Mouse (Mus musculus) hindbrain, embryonic 13.5 days (tissue): ENCODE results near the gene Vps37c. TPM values are rescaled to one million over a fixed set of nuclear protein-coding genes. Genes with fewer than 3 reads are reported as not detected.

ENCODE experiments used
- ATAC-seq: fragments of 200-750 bp; cut with Nextera tagmentation; 2 replicates; pipeline ENCODE4 v1.8.0; 2017; ENCODE audit warnings: moderate TSS enrichment; ENCODE audit not compliant: low FRiP score
- H3K27ac ChIP-seq: fragments of 300-500 bp; sonication (generic); 2 replicates; pipeline ENCODE4 v1.5.1; 2015; ENCODE audit warnings: inconsistent platforms, mild to moderate bottlenecking, moderate library complexity
- H3K27me3 ChIP-seq: fragments of 300-500 bp; sonication (generic); 2 replicates; pipeline ENCODE4 v1.6.1; 2015; ENCODE audit warnings: mild to moderate bottlenecking, inconsistent platforms
- H3K36me3 ChIP-seq: fragments of 300-500 bp; sonication (generic); 2 replicates; pipeline ENCODE4 v1.6.1; 2015; ENCODE audit warnings: mild to moderate bottlenecking, inconsistent platforms
- H3K4me1 ChIP-seq: fragments of 300-500 bp; sonication (generic); replicated peaks from 2 replicates; pipeline ENCODE4 v1.6.1; 2015; ENCODE audit warnings: inconsistent platforms
- H3K4me2 ChIP-seq: fragments of 300-500 bp; sonication (generic); 2 replicates; pipeline ENCODE4 v1.6.1; 2015; ENCODE audit warnings: inconsistent platforms, mild to moderate bottlenecking, moderate library complexity
- H3K4me3 ChIP-seq: fragments of 300-500 bp; sonication (generic); 2 replicates; pipeline ENCODE4 v1.5.1; 2015; ENCODE audit warnings: mild to moderate bottlenecking, inconsistent platforms
- H3K9ac ChIP-seq: fragments of 300-500 bp; sonication (generic); 2 replicates; pipeline ENCODE4 v1.6.1; 2015; ENCODE audit warnings: mild to moderate bottlenecking, inconsistent platforms
- H3K9me3 ChIP-seq: fragments of 300-500 bp; sonication (generic); 2 replicates; pipeline ENCODE4 v1.6.1; 2016; ENCODE audit warnings: inconsistent platforms
- WGBS: fragments of 180-500 bp; shearing (Covaris S2); methylation state at CpG from one replicate; pipeline ENCODE4 v1.1.7; 2015; 5-methylcytosine and 5-hydroxymethylcytosine counted together
- polyA plus RNA-seq: library from polyadenylated mRNA; unstranded; fragments of >200 nt; fragmentation: Nextera tagmentation; extraction: Ambion mirVana; gene quantifications from 2 replicates; pipeline ENCODE4 v1.2.1, GENCODE M21; 2015

The Vps37c gene
- polyA plus RNA-seq, 1 experiment from 2014 or later, result 33.8 TPM

- peaks cover 41% of the 10 kb centered on the region for H3K4me1 ChIP-seq
- H3K36me3 ChIP-seq, result no peaks in the 10 kb centered on the region
- H3K4me3 ChIP-seq, result no peak overlapping the region
- peak; percentile 50 for ATAC-seq
- peak overlapping the region; percentile 69 for H3K27ac ChIP-seq
- H3K9me3 ChIP-seq, result no peaks in the 10 kb centered on the region
- no peak overlapping the region for H3K9ac ChIP-seq
- H3K4me2 ChIP-seq, result no peak overlapping the region
- H3K27me3 ChIP-seq, result no peaks in the 10 kb centered on the region
- WGBS, result 23% methylated on average over 2 of the region's 2 CpGs
Measured at GRCm38 (mm10) chr19:10719751-10720150, 31.2 kb downstream of the Vps37c start.

- no peaks in the 10 kb centered on the region for H3K36me3 ChIP-seq
- peak overlapping the region; percentile 69 for H3K27ac ChIP-seq
- H3K4me3 ChIP-seq, result no peak overlapping the region
- no peak overlapping the region for H3K9ac ChIP-seq
- no peaks in the 10 kb centered on the region for H3K9me3 ChIP-seq
- no peak for ATAC-seq
- peaks cover 41% of the 10 kb centered on the region for H3K4me1 ChIP-seq
- no peak overlapping the region for H3K4me2 ChIP-seq
- no peaks in the 10 kb centered on the region for H3K27me3 ChIP-seq
- WGBS, result 32% methylated on average over 3 of the region's 3 CpGs
Measured at GRCm38 (mm10) chr19:10720524-10720923, 32.0 kb downstream of the Vps37c start.

- WGBS, result 44% methylated on average over 5 of the region's 5 CpGs
- H3K9me3 ChIP-seq, result no peaks in the 10 kb centered on the region
- H3K27me3 ChIP-seq, result no peaks in the 10 kb centered on the region
- no peak for ATAC-seq
- H3K4me3 ChIP-seq, result no peak overlapping the region
- H3K4me1 ChIP-seq, result peaks cover 41% of the 10 kb centered on the region
- H3K9ac ChIP-seq, result no peak overlapping the region
- no peaks in the 10 kb centered on the region for H3K36me3 ChIP-seq
- no peak overlapping the region; the same call in 1 of the 2 replicates for H3K27ac ChIP-seq
- H3K4me2 ChIP-seq, result no peak overlapping the region
Measured at GRCm38 (mm10) chr19:10721064-10721463, 32.5 kb downstream of the Vps37c start.

- Histone ChIP-seq H3K4me3 (no peak overlapping the region), H3K9ac (no peak overlapping the region), H3K4me1 (peaks cover 40% of the 10 kb centered on the region), H3K9me3 (no peaks in the 10 kb centered on the region), H3K27me3 (no peaks in the 10 kb centered on the region), H3K4me2 (no peak overlapping the region), H3K27ac (no peak overlapping the region), H3K36me3 (no peaks in the 10 kb centered on the region)
- 13% methylated on average over 13 of the region's 13 CpGs for WGBS
- no peak for ATAC-seq
Measured at GRCm38 (mm10) chr19:10723084-10723483, 34.5 kb downstream of the Vps37c start.

GRCm38 (mm10) chr19:10723649-10724048, 35.1 kb downstream of the Vps37c start:
- H3K27ac ChIP-seq, result no peak overlapping the region
- no peak overlapping the region for H3K4me2 ChIP-seq
- ATAC-seq, result no peak
- H3K4me3 ChIP-seq, result no peak overlapping the region
- peaks cover 38% of the 10 kb centered on the region for H3K4me1 ChIP-seq
- H3K36me3 ChIP-seq, result no peaks in the 10 kb centered on the region
- no peaks in the 10 kb centered on the region for H3K9me3 ChIP-seq
- H3K9ac ChIP-seq, result no peak overlapping the region
- 40% methylated on average over 5 of the region's 5 CpGs for WGBS
- H3K27me3 ChIP-seq, result no peaks in the 10 kb centered on the region

- no peak overlapping the region for H3K9ac ChIP-seq
- no peak overlapping the region for H3K27ac ChIP-seq
- H3K4me3 ChIP-seq, result no peak overlapping the region
- peaks cover 32% of the 10 kb centered on the region for H3K4me1 ChIP-seq
- H3K9me3 ChIP-seq, result no peaks in the 10 kb centered on the region
- 80% methylated on average over 13 of the region's 13 CpGs for WGBS
- no peak for ATAC-seq
- H3K4me2 ChIP-seq, result no peak overlapping the region
- H3K36me3 ChIP-seq, result no peaks in the 10 kb centered on the region
- H3K27me3 ChIP-seq, result no peaks in the 10 kb centered on the region
Measured at GRCm38 (mm10) chr19:10724629-10725363, 36.3 kb downstream of the Vps37c start.

- WGBS, result 89% methylated on average over 10 of the region's 10 CpGs
- H3K27me3 ChIP-seq, result no peaks in the 10 kb centered on the region
Measured at GRCm38 (mm10) chr19:10729889-10730288, 41.4 kb downstream of the Vps37c start.

GRCm38 (mm10) chr19:10730469-10730868, 41.9 kb downstream of the Vps37c start:
- H3K27ac ChIP-seq, result peak overlapping the region; percentile 23; the same call in 1 of the 2 replicates

More at GRCm38 (mm10) chr19:10729889-10730288, 41.4 kb downstream of the Vps37c start:
- Histone ChIP-seq H3K27ac (no peak overlapping the region), H3K4me2 (no peak overlapping the region), H3K4me3 (no peak overlapping the region), H3K36me3 (no peaks in the 10 kb centered on the region), H3K4me1 (0 out of 2 replicates have a peak, but pooled peaks cover 2% of the 10 kb centered on the region), H3K9me3 (no peaks in the 10 kb centered on the region), H3K9ac (no peak overlapping the region)
- ATAC-seq, result peak; percentile 44; the same call in 1 of the 2 replicates

GRCm38 (mm10) chr19:10731975-10732374, 43.4 kb downstream of the Vps37c start:
- WGBS, result 92% methylated on average over 7 of the region's 7 CpGs

More at GRCm38 (mm10) chr19:10730469-10730868, 41.9 kb downstream of the Vps37c start:
- no peak overlapping the region for H3K4me3 ChIP-seq
- H3K36me3 ChIP-seq, result no peaks in the 10 kb centered on the region
- 71% methylated on average over 5 of the region's 5 CpGs for WGBS
- no peaks in the 10 kb centered on the region for H3K9me3 ChIP-seq
- H3K27me3 ChIP-seq, result no peaks in the 10 kb centered on the region
- H3K9ac ChIP-seq, result no peak overlapping the region; the same call in 1 of the 2 replicates
- H3K4me1 ChIP-seq, result 0 out of 2 replicates have a peak, but pooled peaks cover 2% of the 10 kb centered on the region
- no peak overlapping the region for H3K4me2 ChIP-seq
- ATAC-seq, result no peak

GRCm38 (mm10) chr19:10732741-10733140, 44.2 kb downstream of the Vps37c start:
- Histone ChIP-seq H3K36me3 (no peaks in the 10 kb centered on the region), H3K4me2 (no peak overlapping the region), H3K27me3 (no peaks in the 10 kb centered on the region), H3K9ac (no peak overlapping the region), H3K4me3 (no peak overlapping the region), H3K27ac (no peak overlapping the region), H3K4me1 (0 out of 2 replicates have a peak, but pooled peaks cover 2% of the 10 kb centered on the region), H3K9me3 (no peaks in the 10 kb centered on the region)
- 94% methylated on average over 7 of the region's 7 CpGs for WGBS
- ATAC-seq, result no peak

More at GRCm38 (mm10) chr19:10731975-10732374, 43.4 kb downstream of the Vps37c start:
- Histone ChIP-seq H3K4me1 (0 out of 2 replicates have a peak, but pooled peaks cover 2% of the 10 kb centered on the region), H3K9me3 (no peaks in the 10 kb centered on the region), H3K4me2 (no peak overlapping the region), H3K36me3 (no peaks in the 10 kb centered on the region), H3K9ac (no peak overlapping the region), H3K27me3 (no peaks in the 10 kb centered on the region), H3K4me3 (no peak overlapping the region), H3K27ac (no peak overlapping the region)
- ATAC-seq, result no peak

GRCm38 (mm10) chr19:10733501-10734127, 45.1 kb downstream of the Vps37c start:
- ATAC-seq, result no peak
- H3K4me2 ChIP-seq, result no peak overlapping the region
- no peaks in the 10 kb centered on the region for H3K36me3 ChIP-seq
- H3K27ac ChIP-seq, result no peak overlapping the region
- no peak overlapping the region for H3K4me3 ChIP-seq
- H3K4me1 ChIP-seq, result 0 out of 2 replicates have a peak, but pooled peaks cover 2% of the 10 kb centered on the region
- H3K27me3 ChIP-seq, result no peaks in the 10 kb centered on the region
- WGBS, result 86% methylated on average over 10 of the region's 10 CpGs
- no peaks in the 10 kb centered on the region for H3K9me3 ChIP-seq
- H3K9ac ChIP-seq, result no peak overlapping the region

GRCm38 (mm10) chr19:10734554-10734953, 46.0 kb downstream of the Vps37c start:
- Histone ChIP-seq H3K27me3 (no peaks in the 10 kb centered on the region), H3K4me2 (no peak overlapping the region), H3K36me3 (no peaks in the 10 kb centered on the region), H3K4me1 (0 out of 2 replicates have a peak, but pooled peaks cover 2% of the 10 kb centered on the region), H3K4me3 (no peak overlapping the region), H3K9ac (no peak overlapping the region), H3K27ac (no peak overlapping the region), H3K9me3 (no peaks in the 10 kb centered on the region)
- 84% methylated on average over 7 of the region's 7 CpGs for WGBS
- ATAC-seq, result no peak
